Mouse (Mus musculus) erythroblast, embryonic 14.5 days (primary cell): ENCODE measurements around the gene Gal3st4.
A peak's percentile ranks its signal among the peaks of the same experiment; 100 is the strongest.

Source experiments
- GATA1 ChIP-seq: IDR thresholded peaks from 2 replicates; pipeline ENCODE4 v1.6.1; 2012; ENCODE audit warnings: low read length, inconsistent platforms, mixed read lengths
- TAL1 ChIP-seq: IDR thresholded peaks from 3 replicates; pipeline ENCODE4 v1.6.1; 2012; ENCODE audit warnings: low read length, inconsistent platforms, mixed read lengths

DNA sequence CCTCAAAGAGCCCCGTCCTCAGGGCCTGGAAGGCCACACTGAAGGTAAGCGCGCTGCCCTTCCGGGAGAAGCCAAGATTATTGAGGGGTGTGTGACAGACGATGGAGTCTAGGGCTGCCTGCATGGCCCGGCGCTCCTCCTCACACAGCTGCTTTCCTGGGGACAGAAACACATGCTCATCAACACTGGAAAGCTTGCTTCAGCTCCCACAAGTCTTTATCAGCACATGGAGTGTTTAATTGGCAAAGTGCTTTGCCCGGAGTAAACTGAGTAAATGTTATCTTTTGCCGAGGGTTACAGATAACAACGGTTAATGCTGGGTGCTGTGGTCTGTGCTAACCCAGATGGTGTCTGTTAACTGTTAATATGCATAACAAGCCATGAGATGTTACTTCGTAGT, 11.8 kb downstream of the Gal3st4 start:
- no peak for TF ChIP-seq TAL1
- 0 out of 2 replicates have a peak, but pooled peaks have one; percentile 26 for TF ChIP-seq GATA1
